Mouse (Mus musculus): Measurements from ENCODE around the gene Sema4b. TPM values are rescaled to one million over a fixed set of nuclear protein-coding genes. Genes with fewer than 3 reads are reported as not detected.

The Sema4b gene
- polyA plus RNA-seq, 1 experiment: 15.8 TPM

- DNase-seq (ENCODE audit: low spot score): no peak
Observed at GRCm38 (mm10) chr7:80178037-80178729, 8.5 kb upstream of the Sema4b start.

- DNase-seq (ENCODE audit: low spot score): no peak
Observed at GRCm38 (mm10) chr7:80179327-80179726, 7.3 kb upstream of the Sema4b start.

GRCm38 (mm10) chr7:80179790-80180189, 6.9 kb upstream of the Sema4b start:
- no peak for DNase-seq (ENCODE audit: low spot score)

- no peak for DNase-seq (ENCODE audit: low spot score)
Observed at GRCm38 (mm10) chr7:80180202-80180601, 6.4 kb upstream of the Sema4b start.

- no peak for DNase-seq (ENCODE audit: low spot score)
Observed at GRCm38 (mm10) chr7:80181078-80181477, 5.6 kb upstream of the Sema4b start.

GRCm38 (mm10) chr7:80182139-80182538, 4.5 kb upstream of the Sema4b start:
- DNase-seq (ENCODE audit: low spot score): no peak

- no peak for DNase-seq (ENCODE audit: low spot score)
Observed at GRCm38 (mm10) chr7:80183466-80183865, 3.2 kb upstream of the Sema4b start.

- DNase-seq (ENCODE audit: low spot score): no peak
Observed at GRCm38 (mm10) chr7:80183969-80184368, 2.7 kb upstream of the Sema4b start.

GRCm38 (mm10) chr7:80184551-80184950, 2.1 kb upstream of the Sema4b start:
- no peak for DNase-seq (ENCODE audit: low spot score)

- DNase-seq (ENCODE audit: low spot score): no peak
Observed at GRCm38 (mm10) chr7:80184968-80185367, 1.7 kb upstream of the Sema4b start.

- no peak for DNase-seq (ENCODE audit: low spot score)
Observed at GRCm38 (mm10) chr7:80186021-80186420, 620 bp upstream of the Sema4b start.

- no peak for DNase-seq (ENCODE audit: low spot score)
Observed at GRCm38 (mm10) chr7:80187501-80187900, 860 bp downstream of the Sema4b start.

- DNase-seq (ENCODE audit: low spot score): no peak
Observed at GRCm38 (mm10) chr7:80188579-80189125, 2.0 kb downstream of the Sema4b start.

- DNase-seq (ENCODE audit: low spot score): no peak
Observed at GRCm38 (mm10) chr7:80189147-80189933, 2.7 kb downstream of the Sema4b start.

GRCm38 (mm10) chr7:80191455-80191854, 4.8 kb downstream of the Sema4b start:
- peak; percentile 72 for DNase-seq (ENCODE audit: low spot score)

GRCm38 (mm10) chr7:80192226-80193061, 5.8 kb downstream of the Sema4b start:
- DNase-seq (ENCODE audit: low spot score): peak; percentile 75

- no peak for DNase-seq (ENCODE audit: low spot score)
Observed at GRCm38 (mm10) chr7:80193941-80194739, 7.5 kb downstream of the Sema4b start.

GRCm38 (mm10) chr7:80195146-80195545, 8.5 kb downstream of the Sema4b start:
- DNase-seq (ENCODE audit: low spot score): no peak

- no peak for DNase-seq (ENCODE audit: low spot score)
Observed at GRCm38 (mm10) chr7:80195576-80196263, 9.1 kb downstream of the Sema4b start.

- no peak for DNase-seq (ENCODE audit: low spot score)
Observed at GRCm38 (mm10) chr7:80197371-80197770, 10.7 kb downstream of the Sema4b start.
